Mouse (Mus musculus) liver, embryonic 13.5 days (tissue): Measurements from ENCODE around the gene Gm853. TPM values are rescaled to one million over a fixed set of nuclear protein-coding genes. Genes with fewer than 3 reads are reported as not detected.
A peak's percentile ranks its signal among the peaks of the same experiment; 100 is the strongest.

Source experiments
- ATAC-seq: fragments of 200-750 bp; cut with Nextera tagmentation; 2 replicates; pipeline ENCODE4 v1.8.0; 2017; ENCODE audit warnings: low read depth, mild to moderate bottlenecking, moderate number of reproducible peaks, moderate library complexity
- DNase-seq: peaks from one replicate; pipeline ENCODE4 v3.0.0; 2022
- H3K27ac ChIP-seq: fragments of 300-500 bp; sonication (generic); 2 replicates; pipeline ENCODE4 v1.5.1; 2015; ENCODE audit warnings: moderate library complexity, mild to moderate bottlenecking, inconsistent platforms
- H3K27me3 ChIP-seq: fragments of 300-500 bp; sonication (generic); 2 replicates; pipeline ENCODE4 v1.6.1; 2015; ENCODE audit warnings: mild to moderate bottlenecking, inconsistent platforms
- H3K36me3 ChIP-seq: fragments of 300-500 bp; sonication (generic); 2 replicates; pipeline ENCODE4 v1.6.1; 2015; ENCODE audit warnings: mild to moderate bottlenecking, inconsistent platforms
- H3K4me1 ChIP-seq: fragments of 300-500 bp; sonication (generic); replicated peaks from 2 replicates; pipeline ENCODE4 v1.6.1; 2015; ENCODE audit warnings: inconsistent platforms
- H3K4me2 ChIP-seq: fragments of 300-500 bp; sonication (generic); 2 replicates; pipeline ENCODE4 v1.6.1; 2015; ENCODE audit warnings: inconsistent platforms, mild to moderate bottlenecking, moderate library complexity
- H3K4me3 ChIP-seq: fragments of 300-500 bp; sonication (generic); replicated peaks from 2 replicates; pipeline ENCODE4 v1.5.1; 2015; ENCODE audit warnings: mild to moderate bottlenecking, inconsistent platforms
- H3K9ac ChIP-seq: fragments of 300-500 bp; sonication (generic); 2 replicates; pipeline ENCODE4 v1.6.1; 2015; ENCODE audit warnings: mild to moderate bottlenecking, inconsistent platforms
- H3K9me3 ChIP-seq: fragments of 300-500 bp; sonication (generic); replicated peaks from 2 replicates; pipeline ENCODE4 v1.6.1; 2016; ENCODE audit warnings: inconsistent platforms
- WGBS: fragments of 180-500 bp; shearing (Covaris S2); methylation state at CpG from one replicate; pipeline ENCODE4 v1.1.7; 2015; ENCODE audit not compliant: insufficient replicate concordance; 5-methylcytosine and 5-hydroxymethylcytosine counted together
- polyA plus RNA-seq: library from polyadenylated mRNA; unstranded; fragments of >200 nt; fragmentation: Nextera tagmentation; extraction: Ambion mirVana; gene quantifications from 2 replicates; pipeline ENCODE4 v1.2.1, GENCODE M21; 2015

Gm853 gene
- polyA plus RNA-seq, 1 experiment from 2014 or later = not detected

DNA sequence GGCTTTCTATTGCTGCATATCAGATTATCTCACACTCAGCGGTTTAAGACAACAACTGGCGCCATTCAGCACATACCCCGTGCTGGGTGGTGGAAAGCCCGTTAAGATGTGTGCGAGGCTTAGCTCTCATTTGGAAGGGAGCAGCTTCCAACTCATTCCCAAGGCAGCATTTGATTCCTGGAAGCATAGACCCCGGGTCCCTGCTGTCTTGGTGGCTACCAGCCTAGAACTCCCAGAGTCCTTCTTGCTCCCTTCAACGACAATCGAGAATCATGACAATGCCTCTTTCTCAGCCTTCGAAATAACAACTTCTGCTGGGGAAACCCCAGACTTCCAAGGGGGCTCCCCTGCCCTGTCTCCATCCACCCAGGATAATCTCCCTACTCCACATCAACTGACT is 35.8 kb downstream of the Gm853 start:
- H3K4me3 ChIP-seq = no peak overlapping the region
- no peak overlapping the region for H3K9ac ChIP-seq
- H3K4me1 ChIP-seq = peaks cover 3% of the 10 kb centered on the region; the same call in 1 of the 2 replicates
- no peak overlapping the region for H3K27ac ChIP-seq
- DNase-seq (no peak), ATAC-seq (no peak)
- 0 out of 2 replicates have a peak, but pooled peaks cover 20% of the 10 kb centered on the region for H3K27me3 ChIP-seq
- H3K4me2 ChIP-seq = no peak overlapping the region
- H3K9me3 ChIP-seq = no peaks in the 10 kb centered on the region
- no peaks in the 10 kb centered on the region for H3K36me3 ChIP-seq
- 61% methylated on average over 9 of the region's 9 CpGs for WGBS

DNA sequence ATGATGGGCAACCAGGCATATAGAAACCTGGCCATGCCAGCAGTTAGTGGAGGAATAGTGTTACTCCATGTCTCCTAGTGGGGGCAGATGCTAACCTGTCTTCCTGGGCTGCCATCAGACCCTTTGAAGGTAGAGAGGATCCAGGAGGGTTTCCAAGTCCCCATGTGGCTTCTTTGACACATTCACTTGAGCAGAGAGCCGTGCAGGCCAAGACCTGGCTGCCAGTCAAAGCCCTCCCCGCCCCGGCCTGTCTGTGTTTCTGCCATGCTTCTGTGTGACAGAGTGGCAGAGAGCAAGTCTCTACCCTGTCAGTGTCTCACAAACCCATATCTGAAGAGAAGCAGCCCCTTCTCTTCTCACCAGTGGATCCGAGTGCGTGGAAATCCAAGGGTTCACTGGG is 38.3 kb downstream of the Gm853 start:
- Histone ChIP-seq H3K36me3 (no peaks in the 10 kb centered on the region), H3K27ac (no peak overlapping the region), H3K4me1 (peaks cover 3% of the 10 kb centered on the region; the same call in 1 of the 2 replicates), H3K4me2 (no peak overlapping the region), H3K9ac (no peak overlapping the region), H3K9me3 (no peaks in the 10 kb centered on the region), H3K4me3 (no peak overlapping the region), H3K27me3 (0 out of 2 replicates have a peak, but pooled peaks cover 16% of the 10 kb centered on the region)
- no peak for ATAC-seq
- WGBS = 77% methylated on average over 5 of the region's 5 CpGs
- no peak for DNase-seq

DNA sequence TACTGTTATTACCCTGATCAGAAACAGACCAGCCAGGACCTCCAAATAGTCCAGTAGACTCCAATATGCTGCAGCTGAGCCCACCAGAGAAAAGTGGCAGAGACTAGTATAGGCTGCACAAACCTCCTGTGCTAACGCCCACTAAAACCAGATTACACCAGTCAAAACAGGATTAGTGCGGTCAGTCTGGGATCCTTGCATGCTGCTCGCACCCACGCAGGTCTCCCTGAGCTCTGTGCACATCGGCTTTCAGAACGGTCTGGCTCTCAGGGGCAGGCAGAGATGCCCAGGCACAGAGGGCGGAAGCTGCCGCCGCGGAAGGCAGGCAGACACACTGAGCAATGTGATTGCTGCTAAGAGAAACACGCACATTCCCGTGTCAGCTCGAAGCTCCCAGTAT is 39.2 kb downstream of the Gm853 start:
- H3K27me3 ChIP-seq = 0 out of 2 replicates have a peak, but pooled peaks cover 16% of the 10 kb centered on the region
- H3K9me3 ChIP-seq = no peaks in the 10 kb centered on the region
- no peak overlapping the region for H3K4me3 ChIP-seq
- ATAC-seq (no peak), DNase-seq (no peak)
- H3K9ac ChIP-seq = no peak overlapping the region
- H3K4me1 ChIP-seq = no peaks in the 10 kb centered on the region
- no peak overlapping the region for H3K27ac ChIP-seq
- 69% methylated on average over 13 of the region's 13 CpGs for WGBS
- no peak overlapping the region for H3K4me2 ChIP-seq
- H3K36me3 ChIP-seq = no peaks in the 10 kb centered on the region

DNA sequence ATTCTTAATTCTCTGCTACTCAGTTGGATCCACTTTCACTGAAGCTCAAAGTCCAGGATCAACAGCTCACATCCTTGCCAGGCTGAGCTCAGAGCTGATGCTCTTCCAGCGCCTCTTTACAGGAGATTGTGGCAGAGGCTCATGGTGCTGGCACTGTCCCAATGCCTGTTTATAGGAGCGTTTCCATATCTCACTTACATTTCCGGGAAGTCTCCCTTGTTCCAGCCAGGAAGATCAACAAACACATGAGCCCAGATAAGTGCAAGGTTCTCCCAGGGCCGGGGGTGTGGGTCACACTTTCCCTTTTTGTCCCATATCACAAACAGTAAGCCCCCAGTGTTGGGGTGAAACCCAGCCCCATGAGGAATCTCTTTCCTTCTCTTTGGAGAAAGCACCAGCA is 40.3 kb downstream of the Gm853 start:
- no peak for ATAC-seq
- no peak for DNase-seq

DNA sequence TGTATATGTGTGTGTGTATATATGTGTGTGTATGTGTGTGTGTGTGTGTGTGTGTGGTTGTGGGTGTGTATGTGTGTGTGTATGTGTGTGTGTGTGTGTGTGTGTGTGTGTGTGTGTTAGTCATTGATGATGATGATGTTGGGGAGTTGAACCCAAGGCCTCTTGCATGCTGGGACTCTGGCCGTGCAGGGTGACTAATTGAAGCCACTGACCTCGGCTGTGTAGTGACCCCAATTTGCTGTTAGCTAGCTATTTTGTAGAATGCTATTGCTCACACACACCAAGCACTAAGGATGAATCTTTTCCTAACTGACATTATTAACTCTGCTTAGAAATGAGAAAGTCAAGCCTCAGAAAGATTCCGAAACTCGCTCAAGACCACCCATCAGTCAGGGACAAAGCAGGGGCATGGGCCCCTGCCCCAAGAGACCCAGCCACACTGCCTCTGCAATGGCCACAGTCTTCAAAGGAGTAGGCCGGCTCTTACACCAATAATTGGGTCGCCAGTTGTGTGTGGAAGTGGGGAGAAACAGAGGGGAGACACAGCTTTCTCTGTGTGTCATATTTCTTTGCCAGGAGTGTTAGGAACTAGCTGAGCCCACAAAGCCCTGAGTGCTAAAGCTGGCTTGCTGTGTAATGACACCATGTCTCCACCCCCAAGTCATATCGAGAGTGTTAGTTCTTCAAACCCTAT is 41.1 kb downstream of the Gm853 start:
- Histone ChIP-seq H3K9ac (no peak overlapping the region), H3K4me2 (no peak overlapping the region), H3K4me1 (peaks cover 8% of the 10 kb centered on the region), H3K27ac (no peak overlapping the region), H3K36me3 (no peaks in the 10 kb centered on the region), H3K9me3 (no peaks in the 10 kb centered on the region), H3K27me3 (peaks cover 17% of the 10 kb centered on the region), H3K4me3 (no peak overlapping the region)
- DNase-seq = no peak
- ATAC-seq = no peak
- WGBS = 57% methylated on average over 7 of the region's 7 CpGs

More for the DNA sequence above, 40.3 kb downstream of the Gm853 start:
- no peak overlapping the region for H3K4me2 ChIP-seq
- H3K27me3 ChIP-seq = peaks cover 18% of the 10 kb centered on the region; the same call in 1 of the 2 replicates
- H3K9me3 ChIP-seq = no peaks in the 10 kb centered on the region
- no peak overlapping the region for H3K9ac ChIP-seq
- no peak overlapping the region for H3K27ac ChIP-seq
- H3K4me3 ChIP-seq = no peak overlapping the region
- H3K4me1 ChIP-seq = peaks cover 2% of the 10 kb centered on the region; the same call in 1 of the 2 replicates
- no peaks in the 10 kb centered on the region for H3K36me3 ChIP-seq
- 32% methylated on average over 4 of the region's 4 CpGs for WGBS

DNA sequence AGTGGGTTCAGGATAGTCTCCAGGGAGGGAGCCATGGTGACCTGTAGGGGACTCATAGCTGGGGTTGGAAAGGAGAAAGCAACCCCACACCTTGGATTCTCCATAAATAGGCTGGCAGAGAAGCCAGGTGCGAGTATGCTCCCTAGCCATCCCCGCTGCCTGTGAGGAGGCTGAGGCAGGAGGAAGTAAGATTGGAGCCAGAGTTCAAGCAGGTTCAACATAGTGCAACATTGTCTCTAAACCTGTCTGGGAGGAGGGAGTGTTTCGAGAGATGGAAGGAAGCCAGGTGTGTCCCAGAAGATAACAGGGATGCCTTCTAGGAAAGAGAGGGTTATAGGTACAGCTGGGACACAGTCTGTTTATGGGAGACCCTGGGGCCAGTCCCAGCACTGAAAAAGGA is 42.3 kb downstream of the Gm853 start:
- no peak for DNase-seq
- peaks cover 29% of the 10 kb centered on the region for H3K27me3 ChIP-seq
- H3K9me3 ChIP-seq = no peaks in the 10 kb centered on the region
- peaks cover 19% of the 10 kb centered on the region for H3K4me1 ChIP-seq
- no peak overlapping the region for H3K9ac ChIP-seq
- H3K4me3 ChIP-seq = no peak overlapping the region
- no peaks in the 10 kb centered on the region for H3K36me3 ChIP-seq
- 57% methylated on average over 3 of the region's 3 CpGs for WGBS
- H3K4me2 ChIP-seq = no peak overlapping the region
- no peak for ATAC-seq
- H3K27ac ChIP-seq = no peak overlapping the region

DNA sequence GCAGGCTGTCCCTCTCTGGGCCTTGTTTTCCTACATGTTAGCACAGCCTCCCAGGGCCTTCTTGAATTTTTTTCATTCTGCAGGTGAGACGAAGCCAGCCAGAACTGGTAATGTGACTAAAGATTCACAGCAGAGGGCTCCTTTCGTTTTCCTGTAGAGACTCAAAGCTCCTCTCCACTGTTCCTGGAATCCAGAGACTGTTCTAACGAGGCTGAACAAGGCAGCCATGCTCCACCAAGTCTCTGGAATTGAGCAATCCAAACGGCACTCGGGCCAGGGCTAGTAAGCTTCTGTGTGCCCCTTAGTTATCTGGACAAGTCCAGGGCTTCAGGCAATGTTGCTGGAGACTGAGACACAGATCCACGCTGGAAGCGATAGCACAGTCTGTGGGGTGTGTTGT is 44.7 kb downstream of the Gm853 start:
- no peak overlapping the region for H3K4me3 ChIP-seq
- H3K36me3 ChIP-seq = no peaks in the 10 kb centered on the region
- peaks cover 43% of the 10 kb centered on the region for H3K4me1 ChIP-seq
- WGBS = 57% methylated on average over 7 of the region's 7 CpGs
- H3K27me3 ChIP-seq = peaks cover 48% of the 10 kb centered on the region
- ATAC-seq = no peak
- H3K9ac ChIP-seq = no peak overlapping the region
- no peaks in the 10 kb centered on the region for H3K9me3 ChIP-seq
- H3K4me2 ChIP-seq = no peak overlapping the region
- no peak overlapping the region for H3K27ac ChIP-seq
- no peak for DNase-seq

DNA sequence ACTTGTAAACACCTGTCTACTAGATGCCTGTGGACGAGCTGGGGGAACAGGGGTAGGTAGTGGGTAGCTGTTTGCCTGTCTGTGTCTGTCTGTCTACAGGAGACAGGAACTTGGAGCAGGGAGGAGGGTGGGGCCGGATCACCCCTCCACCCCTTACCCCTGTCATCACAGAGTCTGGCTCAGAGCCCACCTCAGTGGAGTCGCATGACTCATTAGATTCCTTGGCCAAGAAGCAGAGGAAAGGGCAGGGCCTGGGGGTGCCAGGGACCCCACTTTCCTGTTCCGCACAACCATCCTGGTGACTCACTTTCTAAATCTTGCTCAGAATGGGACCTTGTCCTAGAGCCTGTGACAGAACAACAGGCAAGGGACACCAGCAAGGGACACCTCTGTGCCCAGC is 45.1 kb downstream of the Gm853 start:
- Histone ChIP-seq H3K27ac (no peak overlapping the region), H3K9me3 (no peaks in the 10 kb centered on the region), H3K36me3 (no peaks in the 10 kb centered on the region), H3K4me1 (peaks cover 47% of the 10 kb centered on the region), H3K4me3 (no peak overlapping the region), H3K27me3 (peaks cover 48% of the 10 kb centered on the region), H3K9ac (no peak overlapping the region), H3K4me2 (no peak overlapping the region)
- ATAC-seq = no peak
- no peak for DNase-seq
- 61% methylated on average over 4 of the region's 4 CpGs for WGBS

DNA sequence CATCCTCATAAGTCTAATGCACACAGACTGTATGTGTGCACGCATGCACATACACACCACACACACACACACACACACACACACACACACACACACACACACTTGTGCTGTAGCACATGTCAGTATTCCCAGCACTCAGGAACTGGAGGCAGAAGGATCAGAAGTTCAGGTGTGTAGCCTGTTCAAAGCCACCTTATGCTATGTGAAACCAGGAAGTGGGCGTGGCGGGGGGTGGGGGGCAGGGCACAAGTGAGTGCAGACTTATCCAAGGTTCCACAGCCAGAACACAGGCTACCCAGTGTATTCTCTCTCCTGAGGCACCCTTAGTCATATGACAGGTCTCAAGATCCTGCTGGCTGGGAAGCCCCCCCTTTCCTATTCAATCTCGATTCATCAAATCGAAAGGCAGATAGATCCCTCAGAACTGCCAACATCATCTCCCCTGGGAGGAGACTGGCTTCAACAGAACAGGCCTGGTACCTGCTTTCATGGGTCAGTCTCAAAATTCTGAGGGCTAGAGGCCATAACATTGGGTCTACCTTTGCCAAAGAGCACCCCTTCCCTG is 46.0 kb downstream of the Gm853 start:
- Histone ChIP-seq H3K9ac (no peak overlapping the region), H3K4me3 (no peak overlapping the region), H3K36me3 (no peaks in the 10 kb centered on the region), H3K4me2 (no peak overlapping the region), H3K27ac (no peak overlapping the region), H3K4me1 (peaks cover 56% of the 10 kb centered on the region), H3K27me3 (peaks cover 53% of the 10 kb centered on the region), H3K9me3 (no peaks in the 10 kb centered on the region)
- ATAC-seq (no peak), DNase-seq (no peak)
- WGBS = 56% methylated on average over 5 of the region's 5 CpGs

DNA sequence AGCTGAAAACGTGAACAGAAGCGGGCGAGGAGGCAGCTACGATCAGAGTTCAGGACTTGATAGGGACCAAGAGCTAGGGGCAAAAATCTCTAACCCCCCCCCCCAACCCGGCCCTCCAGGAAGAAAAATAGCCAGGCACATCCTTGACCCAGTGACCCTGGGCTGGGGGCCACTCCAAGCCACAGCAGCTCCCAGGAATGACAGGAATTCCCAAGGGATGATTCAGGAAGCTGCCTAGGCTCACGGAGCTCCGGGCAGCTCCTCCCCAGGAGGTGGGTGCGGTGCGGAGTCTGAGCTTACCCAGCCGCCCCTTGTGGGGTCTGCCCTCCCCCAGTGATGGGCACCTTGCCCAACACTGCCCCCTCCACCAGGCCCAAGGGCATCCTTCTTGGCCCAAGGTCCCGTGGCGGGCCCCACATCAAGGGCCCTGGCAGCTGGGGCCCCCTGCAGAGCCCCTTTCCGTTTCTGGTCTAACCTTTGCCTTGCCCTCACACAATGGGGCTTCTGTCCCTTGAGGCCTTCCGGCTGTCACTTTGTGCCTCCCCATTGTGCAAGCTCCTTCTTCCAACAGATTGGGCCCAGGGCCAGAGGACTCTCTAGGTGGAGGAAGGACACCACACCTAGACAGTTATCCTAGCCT is 47.0 kb downstream of the Gm853 start, which contains the start of gene Tinagl1:
TSS of gene Tinagl1 (minus strand) at position 51 of the 640 bp plus-strand sequence.
- Histone ChIP-seq H3K27me3 (peaks cover 58% of the 10 kb centered on the region), H3K4me1 (peaks cover 58% of the 10 kb centered on the region), H3K4me2 (peak within 1 kb of the TSS; percentile 71), H3K9ac (peak within 1 kb of the TSS; percentile 75), H3K27ac (peak within 1 kb of the TSS; percentile 86), H3K4me3 (peak within 1 kb of the TSS; percentile 65), H3K9me3 (no peaks in the 10 kb centered on the region), H3K36me3 (no peaks in the 10 kb centered on the region)
- 7% methylated on average over 14 of the region's 14 CpGs for WGBS
- no peak for DNase-seq
- no peak for ATAC-seq

DNA sequence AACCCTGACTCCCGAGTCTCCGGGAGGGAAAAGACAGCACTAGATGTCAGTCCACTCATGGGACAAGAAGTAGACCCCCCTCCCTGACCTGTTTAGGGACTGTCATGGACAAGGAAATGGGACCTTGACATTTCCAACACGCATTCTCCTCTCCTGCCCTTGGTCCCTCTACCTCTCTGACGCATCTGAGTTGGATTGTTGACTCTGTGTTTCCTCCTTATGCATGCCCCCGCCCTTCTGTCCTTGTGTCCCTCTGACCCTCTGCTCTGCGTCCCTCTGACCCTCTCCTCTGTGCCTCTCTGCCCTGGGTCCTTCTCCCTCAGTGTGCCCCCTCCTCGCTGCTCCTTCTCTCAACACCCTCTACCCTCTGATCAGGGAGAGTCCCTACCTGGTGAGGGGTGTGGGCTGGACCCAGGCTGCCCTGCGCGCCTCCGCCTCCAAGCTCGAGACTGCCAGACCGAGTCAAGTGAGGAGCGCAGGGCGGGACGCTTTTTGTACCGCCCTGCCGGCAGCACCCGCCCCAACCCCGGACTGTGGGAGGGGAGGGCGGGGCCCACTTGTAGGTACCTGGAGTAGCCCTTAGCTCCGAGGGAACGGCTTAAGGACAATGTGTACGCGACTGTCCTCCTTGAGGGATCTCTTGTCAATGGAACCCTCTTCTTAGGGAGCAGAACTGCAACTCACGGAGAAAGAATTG is 47.7 kb downstream of the Gm853 start:
- Histone ChIP-seq H3K27me3 (peaks cover 59% of the 10 kb centered on the region), H3K27ac (peak overlapping the region; percentile 86), H3K4me3 (peak overlapping the region; percentile 65), H3K36me3 (no peaks in the 10 kb centered on the region), H3K9me3 (no peaks in the 10 kb centered on the region), H3K4me1 (peaks cover 62% of the 10 kb centered on the region), H3K9ac (peak overlapping the region; percentile 75), H3K4me2 (peak overlapping the region; percentile 71)
- ATAC-seq (peak; percentile 85), DNase-seq (peak; percentile 62)
- WGBS = 3% methylated on average over 25 of the region's 25 CpGs
